Mouse (Mus musculus) embryonic facial prominence, embryonic 11.5 days (tissue): ENCODE data around the gene Rassf2. TPM values are rescaled to one million over a fixed set of nuclear protein-coding genes. Genes with fewer than 3 reads are reported as not detected.

Source experiments
- ATAC-seq: fragments of 200-750 bp; cut with Nextera tagmentation; replicated peaks from 2 replicates; pipeline ENCODE4 v1.8.0; 2017; ENCODE audit warnings: low read depth; ENCODE audit not compliant: insufficient number of reproducible peaks, low FRiP score, low TSS enrichment
- DNase-seq: peaks from one replicate; pipeline ENCODE4 v3.0.0-alpha.2; 2015; ENCODE audit warnings: low spot score
- H3K27ac ChIP-seq: fragments of 300-500 bp; sonication (generic); replicated peaks from 2 replicates; pipeline ENCODE4 v1.5.1; 2014; ENCODE audit warnings: mild to moderate bottlenecking, low read depth, low read length, control low read depth
- H3K27me3 ChIP-seq: fragments of 300-500 bp; sonication (generic); 2 replicates; pipeline ENCODE4 v1.6.1; 2014; ENCODE audit warnings: mild to moderate bottlenecking, low read length, moderate library complexity, mixed read lengths; ENCODE audit not compliant: control insufficient read depth, insufficient read depth
- H3K36me3 ChIP-seq: fragments of 300-500 bp; sonication (generic); replicated peaks from 2 replicates; pipeline ENCODE4 v1.6.1; 2014; ENCODE audit warnings: low read depth, mild to moderate bottlenecking, low read length, moderate library complexity, mixed read lengths; ENCODE audit not compliant: control insufficient read depth, insufficient read depth
- H3K4me1 ChIP-seq: fragments of 300-500 bp; sonication (generic); 2 replicates; pipeline ENCODE4 v1.6.1; 2014; ENCODE audit warnings: low read length, mixed read lengths; ENCODE audit not compliant: control insufficient read depth, insufficient read depth
- H3K4me2 ChIP-seq: fragments of 300-500 bp; sonication (generic); 2 replicates; pipeline ENCODE4 v1.6.1; 2014; ENCODE audit warnings: low read depth, mild to moderate bottlenecking, control low read depth, low read length, moderate library complexity
- H3K4me3 ChIP-seq: fragments of 300-500 bp; sonication (generic); 2 replicates; pipeline ENCODE4 v1.5.1; 2014; ENCODE audit warnings: low read depth, low read length, control low read depth
- H3K9ac ChIP-seq: fragments of 300-500 bp; sonication (generic); replicated peaks from 2 replicates; pipeline ENCODE4 v1.6.1; 2014; ENCODE audit warnings: mild to moderate bottlenecking, control low read depth, low read length
- H3K9me3 ChIP-seq: fragments of 300-500 bp; sonication (generic); replicated peaks from 2 replicates; pipeline ENCODE4 v1.6.1; 2016; ENCODE audit warnings: mild to moderate bottlenecking, low read length, inconsistent platforms, mixed read lengths; ENCODE audit not compliant: control insufficient read depth
- WGBS: fragments of 180-500 bp; shearing (Covaris S2); extraction: QIAGEN DNeasy Blood & Tissue Kit; methylation state at CpG from one replicate; pipeline ENCODE4 v1.1.7; 2014; 5-methylcytosine and 5-hydroxymethylcytosine counted together
- polyA plus RNA-seq: library from polyadenylated mRNA; unstranded; fragments of >200 nt; fragmentation: Nextera tagmentation; extraction: Ambion mirVana; gene quantifications from 2 replicates; pipeline ENCODE4 v1.2.1, GENCODE M21; 2014

The Rassf2 gene
- polyA plus RNA-seq, 1 experiment from 2014 or later: 9.5 TPM

GRCm38 (mm10) chr2:132021616-132022015, 8.4 kb downstream of the Rassf2 start:
- H3K4me1 ChIP-seq: no peaks in the 10 kb centered on the region
- 58% methylated on average over 4 of the region's 4 CpGs for WGBS
- H3K27ac ChIP-seq: no peak overlapping the region
- H3K4me3 ChIP-seq: no peak overlapping the region
- ATAC-seq: no peak
- no peaks in the 10 kb centered on the region for H3K27me3 ChIP-seq
- no peaks in the 10 kb centered on the region for H3K36me3 ChIP-seq
- no peaks in the 10 kb centered on the region for H3K9me3 ChIP-seq
- DNase-seq: no peak
- H3K9ac ChIP-seq: no peak overlapping the region
- no peak overlapping the region for H3K4me2 ChIP-seq

GRCm38 (mm10) chr2:132020991-132021541, 9.0 kb downstream of the Rassf2 start:
- H3K4me1 ChIP-seq: no peaks in the 10 kb centered on the region
- H3K36me3 ChIP-seq: no peaks in the 10 kb centered on the region
- 53% methylated on average over 5 of the region's 5 CpGs for WGBS
- no peaks in the 10 kb centered on the region for H3K27me3 ChIP-seq
- H3K9me3 ChIP-seq: no peaks in the 10 kb centered on the region
- no peak overlapping the region for H3K4me3 ChIP-seq
- no peak for DNase-seq
- 0 out of 2 replicates have a peak overlapping the region, but pooled peaks have one; percentile 8 for H3K27ac ChIP-seq
- no peak overlapping the region for H3K9ac ChIP-seq
- ATAC-seq: no peak
- no peak overlapping the region for H3K4me2 ChIP-seq

GRCm38 (mm10) chr2:132020420-132020819, 9.6 kb downstream of the Rassf2 start:
- H3K4me1 ChIP-seq: no peaks in the 10 kb centered on the region
- no peak for ATAC-seq
- no peak overlapping the region for H3K4me3 ChIP-seq
- H3K9ac ChIP-seq: no peak overlapping the region
- WGBS: 79% methylated on average over 7 of the region's 7 CpGs
- no peak overlapping the region for H3K4me2 ChIP-seq
- no peak overlapping the region for H3K27ac ChIP-seq
- H3K9me3 ChIP-seq: no peaks in the 10 kb centered on the region
- H3K27me3 ChIP-seq: no peaks in the 10 kb centered on the region
- no peak for DNase-seq
- no peaks in the 10 kb centered on the region for H3K36me3 ChIP-seq

GRCm38 (mm10) chr2:132019372-132019811, 10.7 kb downstream of the Rassf2 start:
- Histone ChIP-seq H3K27me3 (no peaks in the 10 kb centered on the region), H3K4me2 (no peak overlapping the region), H3K36me3 (no peaks in the 10 kb centered on the region), H3K9ac (no peak overlapping the region), H3K27ac (no peak overlapping the region), H3K4me3 (no peak overlapping the region), H3K4me1 (no peaks in the 10 kb centered on the region), H3K9me3 (no peaks in the 10 kb centered on the region)
- ATAC-seq (no peak), DNase-seq (no peak)
- WGBS: 65% methylated on average over 3 of the region's 3 CpGs

- WGBS: 72% methylated on average over 4 of the region's 4 CpGs
- no peak for DNase-seq
- no peaks in the 10 kb centered on the region for H3K27me3 ChIP-seq
Measured at GRCm38 (mm10) chr2:132018156-132018555, 11.9 kb downstream of the Rassf2 start.

GRCm38 (mm10) chr2:132017611-132018010, 12.4 kb downstream of the Rassf2 start:
- whole genome bisulfite sequencing: 43% methylated on average over 7 of the region's 7 CpGs
- H3K9ac ChIP-seq: no peak overlapping the region
- H3K4me3 ChIP-seq: no peak overlapping the region
- no peaks in the 10 kb centered on the region for H3K4me1 ChIP-seq
- H3K4me2 ChIP-seq: no peak overlapping the region
- no peaks in the 10 kb centered on the region for H3K27me3 ChIP-seq
- ATAC-seq: no peak
- H3K27ac ChIP-seq: no peak overlapping the region
- DNase-seq: peak; percentile 23
- H3K36me3 ChIP-seq: no peaks in the 10 kb centered on the region
- no peaks in the 10 kb centered on the region for H3K9me3 ChIP-seq

More at GRCm38 (mm10) chr2:132018156-132018555, 11.9 kb downstream of the Rassf2 start:
- no peak overlapping the region for H3K27ac ChIP-seq
- no peaks in the 10 kb centered on the region for H3K36me3 ChIP-seq
- H3K4me2 ChIP-seq: no peak overlapping the region
- ATAC-seq: no peak
- no peak overlapping the region for H3K9ac ChIP-seq
- no peaks in the 10 kb centered on the region for H3K4me1 ChIP-seq
- no peak overlapping the region for H3K4me3 ChIP-seq
- no peaks in the 10 kb centered on the region for H3K9me3 ChIP-seq

- no peaks in the 10 kb centered on the region for H3K27me3 ChIP-seq
- H3K4me2 ChIP-seq: no peak overlapping the region
- no peaks in the 10 kb centered on the region for H3K4me1 ChIP-seq
- H3K4me3 ChIP-seq: no peak overlapping the region
- H3K27ac ChIP-seq: no peak overlapping the region
- 73% methylated on average over 1 of the region's 1 CpGs for whole genome bisulfite sequencing
- ATAC-seq (no peak), DNase-seq (no peak)
- no peak overlapping the region for H3K9ac ChIP-seq
- no peaks in the 10 kb centered on the region for H3K9me3 ChIP-seq
- H3K36me3 ChIP-seq: no peaks in the 10 kb centered on the region
Measured at GRCm38 (mm10) chr2:132016034-132016433, 14.0 kb downstream of the Rassf2 start.

- Histone ChIP-seq H3K4me2 (no peak overlapping the region), H3K4me1 (no peaks in the 10 kb centered on the region), H3K4me3 (no peak overlapping the region), H3K9ac (no peak overlapping the region), H3K27ac (no peak overlapping the region), H3K9me3 (no peaks in the 10 kb centered on the region), H3K36me3 (no peaks in the 10 kb centered on the region), H3K27me3 (no peaks in the 10 kb centered on the region)
- WGBS: 88% methylated on average over 4 of the region's 4 CpGs
- DNase-seq: no peak
- no peak for ATAC-seq
Measured at GRCm38 (mm10) chr2:132013152-132013551, 16.9 kb downstream of the Rassf2 start.
